Mouse (Mus musculus) spleen, postnatal 14 days (tissue): ENCODE results near the gene Edrf1.

ENCODE experiments used
- DNase-seq, 2 experiments: peaks; one replicate each; pipeline ENCODE4 v3.0.0; 2021 to 2022; ENCODE audit warnings: low spot score in 2 of 2

Gene Edrf1

DNA sequence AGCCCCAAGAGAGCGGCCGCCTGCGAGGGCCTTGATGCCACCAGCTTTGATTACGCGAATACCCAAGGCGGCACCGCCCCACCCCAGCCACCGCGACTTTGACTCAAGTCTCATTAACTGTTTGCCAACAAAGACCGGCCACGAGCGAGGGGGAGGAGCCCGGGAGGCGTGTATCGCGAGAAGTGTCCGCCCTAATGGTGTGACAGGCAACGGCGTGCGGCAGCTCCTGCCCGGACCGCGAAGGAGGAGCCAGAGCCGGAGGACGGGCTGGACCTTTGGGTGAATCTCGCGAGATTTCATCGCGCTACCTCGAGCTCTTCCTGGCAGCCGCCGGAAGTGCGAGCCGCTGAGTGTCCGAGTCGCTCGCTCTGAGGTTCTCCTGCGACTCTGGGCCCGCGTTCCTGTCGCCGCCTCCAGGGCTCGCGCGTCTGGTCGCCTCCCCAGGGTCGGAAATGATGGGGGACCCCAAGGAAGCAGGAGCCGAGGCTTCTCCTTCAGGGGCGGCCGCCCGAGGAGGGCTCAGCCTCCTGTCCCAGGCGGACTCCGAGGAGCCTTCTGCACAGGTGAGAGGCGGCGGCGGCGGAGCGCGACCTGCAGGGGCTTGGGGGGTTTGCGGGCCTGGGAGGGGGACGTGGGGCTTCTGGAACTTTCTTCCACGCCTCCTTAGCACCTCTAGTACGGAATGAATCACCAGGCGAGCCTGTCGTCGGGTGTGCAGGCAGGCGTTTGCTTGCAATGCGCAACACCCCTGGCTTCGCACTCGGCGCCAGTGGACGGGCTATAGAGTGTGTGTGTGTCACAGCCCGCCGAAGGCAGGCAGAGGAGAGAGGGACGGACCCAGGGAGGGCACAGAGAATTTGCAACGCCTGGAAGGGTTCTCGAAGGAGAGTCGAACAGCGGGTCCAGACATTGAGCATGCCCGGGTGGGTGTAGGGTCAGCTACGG lies at the start of gene Edrf1:
Gene Edrf1 (plus strand): TSS at position 183 of the 945 bp plus-strand sequence.
- peak; percentile 94 to 96 for DNase-seq

- no peak for DNase-seq
Observed at GRCm38 (mm10) chr7:133591750-133592149, 45.6 kb upstream of the Edrf1 start.

GRCm38 (mm10) chr7:133600558-133600957 lies 36.8 kb upstream of the Edrf1 start:
- no peak for DNase-seq

GRCm38 (mm10) chr7:133602058-133602457 lies 35.3 kb upstream of the Edrf1 start, which contains the start of gene Tex36:
Tex36 (minus strand) TSS chr7:133602158.
- DNase-seq, result no peak

DNA sequence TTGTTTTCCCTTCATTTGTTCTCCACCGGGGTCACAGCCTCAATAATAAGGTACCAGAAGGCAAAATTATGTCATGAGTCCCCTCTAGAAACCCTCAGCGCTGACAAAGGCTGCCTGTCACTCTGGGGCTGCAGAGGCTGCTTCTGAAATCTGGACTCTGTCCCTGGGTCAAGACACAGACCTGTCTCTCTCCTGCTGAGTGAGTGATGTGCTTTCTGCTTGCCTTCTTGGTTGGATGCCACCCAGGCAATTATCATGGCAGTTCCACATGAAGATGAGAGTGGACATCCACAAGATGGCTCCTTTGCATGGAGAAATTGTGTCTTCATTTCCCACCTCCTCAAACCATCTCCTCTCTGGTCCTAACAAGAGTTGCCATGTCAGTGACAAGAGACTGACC lies 34.2 kb upstream of the Edrf1 start:
- no peak for DNase-seq

GRCm38 (mm10) chr7:133604427-133605081 lies 32.8 kb upstream of the Edrf1 start:
- DNase-seq, result no peak

- DNase-seq, result no peak
Observed at GRCm38 (mm10) chr7:133607331-133607730, 30.0 kb upstream of the Edrf1 start.

GRCm38 (mm10) chr7:133607883-133608575 lies 29.3 kb upstream of the Edrf1 start:
- no peak for DNase-seq

GRCm38 (mm10) chr7:133608631-133609340 lies 28.6 kb upstream of the Edrf1 start:
- no peak for DNase-seq

- no peak for DNase-seq
Observed at GRCm38 (mm10) chr7:133609585-133609984, 27.8 kb upstream of the Edrf1 start.

DNA sequence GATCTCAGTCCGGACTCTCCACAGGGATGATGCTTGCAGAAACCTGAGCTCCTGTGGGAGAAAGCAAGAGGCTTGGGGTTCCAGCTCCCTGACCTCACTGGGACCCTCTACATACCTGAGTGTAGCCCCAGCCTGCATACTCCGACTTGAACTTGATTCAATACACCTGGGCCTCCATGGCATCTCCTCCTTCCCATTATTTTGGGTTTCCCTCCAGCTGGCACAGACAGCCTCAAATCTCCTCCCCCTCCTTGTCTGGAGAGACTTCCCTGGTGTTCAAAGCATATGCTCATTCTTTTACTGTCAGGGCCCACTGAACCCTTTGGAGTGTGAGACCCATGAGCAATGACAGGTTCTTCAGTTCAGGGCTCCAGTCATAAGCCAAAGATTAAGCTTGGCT lies 24.4 kb upstream of the Edrf1 start:
- no peak for DNase-seq

GRCm38 (mm10) chr7:133620721-133621120 lies 16.6 kb upstream of the Edrf1 start:
- no peak for DNase-seq

- no peak for DNase-seq
Observed at GRCm38 (mm10) chr7:133623226-133623625, 14.1 kb upstream of the Edrf1 start.

- no peak for DNase-seq
Observed at GRCm38 (mm10) chr7:133627184-133627936, 10.0 kb upstream of the Edrf1 start.

DNA sequence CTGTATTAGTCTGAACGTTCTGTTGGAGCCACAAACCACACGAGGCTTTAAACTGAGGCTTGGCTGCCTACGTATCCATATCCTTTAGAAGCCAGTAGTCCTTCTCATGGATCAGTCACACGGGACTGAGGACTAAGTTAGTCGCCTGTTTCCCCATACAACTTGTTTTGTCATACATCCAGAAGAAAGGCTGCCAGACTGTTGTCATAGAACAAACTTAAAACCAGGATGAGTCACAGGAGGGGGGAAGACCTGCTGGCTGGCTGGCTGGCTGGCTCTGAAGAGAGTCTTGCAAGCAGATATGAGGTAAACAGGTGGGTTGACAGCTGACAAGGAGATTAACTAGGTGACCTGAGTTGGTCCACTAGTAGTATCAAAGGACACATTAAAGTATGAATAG lies 6.5 kb upstream of the Edrf1 start:
- DNase-seq, result no peak

DNA sequence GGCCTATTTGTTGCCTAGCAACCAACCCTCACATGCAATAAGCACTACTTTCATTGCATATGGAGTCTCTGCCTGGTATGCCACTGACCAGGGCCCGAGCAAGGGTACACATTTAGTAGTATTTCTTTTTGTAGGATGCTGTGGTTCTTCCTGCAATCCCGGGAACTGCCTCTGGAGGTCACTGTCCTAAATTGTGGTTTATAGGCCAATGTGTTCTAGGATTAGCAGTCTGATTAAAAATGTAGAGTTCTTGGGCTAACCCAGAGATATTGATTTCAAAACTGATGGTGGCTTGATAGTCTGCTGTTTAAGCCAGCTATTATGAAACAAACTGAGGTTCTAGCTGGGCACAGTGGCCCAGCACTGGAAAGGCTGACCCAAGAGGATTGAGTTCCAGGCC lies 4.9 kb upstream of the Edrf1 start:
- peak; percentile 14 to 41 for DNase-seq

DNA sequence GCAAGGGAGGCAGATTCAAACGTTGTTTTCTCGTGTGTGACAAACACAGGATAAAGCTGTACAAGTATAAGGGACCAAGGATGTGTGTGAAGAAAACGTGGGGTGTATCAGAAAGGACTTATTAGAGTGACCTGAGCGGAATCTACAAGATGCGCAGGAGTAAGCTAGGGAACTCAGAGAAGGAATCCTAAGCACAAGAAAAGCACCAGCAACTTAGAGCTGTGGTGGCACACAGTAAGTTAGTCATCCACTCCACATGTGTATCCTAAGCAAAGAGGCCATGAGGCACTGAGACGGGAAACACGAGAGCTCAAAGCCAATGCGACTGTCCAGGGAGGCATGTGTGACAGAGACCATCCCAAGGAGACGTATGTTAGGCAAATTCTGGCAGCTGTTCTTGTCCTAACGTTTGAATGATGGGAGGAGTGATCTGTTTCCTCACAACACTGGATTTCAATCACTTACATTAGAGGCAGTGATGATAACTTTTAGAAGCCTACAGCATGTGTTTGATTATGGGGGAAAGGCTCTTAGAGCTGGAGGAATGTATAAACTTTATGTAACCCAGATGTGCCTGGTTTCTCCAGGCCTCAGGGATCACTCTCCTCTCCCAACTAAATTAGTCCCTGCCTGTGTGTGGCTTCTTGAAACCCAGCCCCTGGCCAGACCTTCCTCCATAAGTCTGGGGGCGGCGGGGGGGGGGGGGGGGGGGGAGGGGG lies 2.3 kb upstream of the Edrf1 start:
- DNase-seq, result no peak

- DNase-seq, result peak; percentile 69 to 83
Observed at GRCm38 (mm10) chr7:133636738-133637352, 498 bp upstream of the Edrf1 start.

DNA sequence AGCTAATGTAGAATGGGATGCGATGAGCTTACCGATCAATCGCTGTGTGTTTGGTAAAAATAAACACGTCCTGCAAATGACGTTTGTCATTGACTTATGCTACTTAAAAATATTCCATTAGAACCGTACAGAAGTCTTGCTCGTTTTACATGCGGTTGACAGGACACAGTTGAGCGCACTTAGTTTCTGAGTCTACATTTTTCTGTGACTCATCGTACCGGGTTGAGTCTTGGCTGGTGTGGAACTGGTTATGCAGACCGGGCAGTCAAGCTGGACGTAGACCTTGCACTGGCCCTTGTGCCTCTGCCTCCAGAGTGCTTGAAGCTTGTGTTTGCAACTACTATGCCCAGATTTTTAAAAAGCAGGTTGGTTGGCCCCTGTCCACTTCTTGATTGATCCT lies 963 bp downstream of the Edrf1 start:
- no peak for DNase-seq

GRCm38 (mm10) chr7:133638821-133639220 lies 1.5 kb downstream of the Edrf1 start:
- no peak for DNase-seq
